Mouse (Mus musculus) heart, embryonic 12.5 days (tissue): Measurements from ENCODE around the gene Hamp. TPM values are rescaled to one million over a fixed set of nuclear protein-coding genes. Genes with fewer than 3 reads are reported as not detected.

Experiments
- ATAC-seq: fragments of 200-750 bp; cut with Nextera tagmentation; 2 replicates; pipeline ENCODE4 v1.8.0; 2017; ENCODE audit warnings: moderate TSS enrichment, moderate library complexity; ENCODE audit not compliant: insufficient number of reproducible peaks, low FRiP score
- H3K27ac ChIP-seq: fragments of 300-500 bp; sonication (generic); 2 replicates; pipeline ENCODE4 v1.5.1; 2016; ENCODE audit warnings: mild to moderate bottlenecking, moderate library complexity; ENCODE audit not compliant: poor library complexity, severe bottlenecking
- H3K27me3 ChIP-seq: fragments of 300-500 bp; sonication (generic); replicated peaks from 2 replicates; pipeline ENCODE4 v1.6.1; 2016; ENCODE audit warnings: mild to moderate bottlenecking, moderate library complexity
- H3K36me3 ChIP-seq: fragments of 300-500 bp; sonication (generic); 2 replicates; pipeline ENCODE4 v1.6.1; 2016; ENCODE audit warnings: mild to moderate bottlenecking, moderate library complexity
- H3K4me1 ChIP-seq: fragments of 300-500 bp; sonication (generic); replicated peaks from 2 replicates; pipeline ENCODE4 v1.6.1; 2016; ENCODE audit warnings: mild to moderate bottlenecking
- H3K4me2 ChIP-seq: fragments of 300-500 bp; sonication (generic); 2 replicates; pipeline ENCODE4 v1.6.1; 2016; ENCODE audit warnings: mild to moderate bottlenecking, moderate library complexity
- H3K4me3 ChIP-seq: fragments of 300-500 bp; sonication (generic); 2 replicates; pipeline ENCODE4 v1.5.1; 2016; ENCODE audit warnings: mild to moderate bottlenecking
- H3K9ac ChIP-seq: fragments of 300-500 bp; sonication (generic); 2 replicates; pipeline ENCODE4 v1.6.1; 2016; ENCODE audit warnings: mild to moderate bottlenecking, moderate library complexity
- H3K9me3 ChIP-seq: fragments of 300-500 bp; sonication (generic); replicated peaks from 2 replicates; pipeline ENCODE4 v1.6.1; 2016; ENCODE audit warnings: mild to moderate bottlenecking, moderate library complexity
- WGBS: fragments of 180-500 bp; shearing (Covaris S2); methylation state at CpG from one replicate; pipeline ENCODE4 v1.1.7; 2016; 5-methylcytosine and 5-hydroxymethylcytosine counted together
- polyA plus RNA-seq: library from polyadenylated mRNA; unstranded; fragments of >200 nt; fragmentation: Nextera tagmentation; extraction: Ambion mirVana; gene quantifications from 2 replicates; pipeline ENCODE4 v1.2.1, GENCODE M21; 2016

The Hamp gene
- polyA plus RNA-seq, 1 experiment from 2014 or later: not detected

DNA sequence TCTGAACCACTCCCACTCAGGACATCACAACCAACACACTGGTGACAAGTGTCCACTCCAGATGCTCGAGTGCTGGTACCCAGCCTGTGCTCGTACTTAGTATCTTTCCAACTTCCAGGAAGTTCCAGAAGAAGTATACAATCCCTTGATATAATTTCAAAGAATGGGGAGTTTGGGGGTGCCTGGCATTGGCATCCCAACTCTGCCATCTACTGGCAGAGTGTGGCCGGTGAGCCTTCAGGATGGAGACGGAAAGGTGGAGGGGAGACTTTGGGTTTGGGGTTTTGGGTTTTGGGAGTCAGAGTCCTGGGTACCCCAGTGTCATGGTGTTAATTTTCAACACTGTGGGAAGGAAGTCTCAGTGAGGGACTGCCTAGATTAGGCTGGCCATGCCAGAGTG, 39.8 kb downstream of the Hamp start:
- 43% methylated on average over 4 of the region's 4 CpGs for WGBS

DNA sequence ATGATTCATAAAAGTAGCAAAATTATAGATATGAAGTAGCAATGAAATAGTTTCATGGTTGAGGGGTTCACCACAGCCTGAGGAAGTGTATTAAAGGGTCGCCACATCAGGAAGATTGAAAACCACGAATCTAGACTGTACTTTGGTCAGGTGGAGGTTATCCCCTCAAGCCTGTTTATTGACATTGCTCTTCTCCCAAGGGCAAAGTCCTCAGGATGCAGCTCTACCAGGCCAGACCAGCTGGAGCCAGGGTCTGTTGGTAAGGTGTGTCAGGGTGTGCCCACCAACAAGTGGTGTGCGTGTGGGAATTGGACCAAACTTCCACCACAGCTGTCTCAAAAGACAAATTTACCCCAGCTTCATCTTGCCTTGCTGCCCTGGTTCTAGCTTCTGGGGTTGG, 48.6 kb downstream of the Hamp start:
- no peak overlapping the region for H3K9ac ChIP-seq
- WGBS: 87% methylated on average over 3 of the region's 3 CpGs
- no peaks in the 10 kb centered on the region for H3K36me3 ChIP-seq
- H3K4me1 ChIP-seq: no peaks in the 10 kb centered on the region
- H3K9me3 ChIP-seq: no peaks in the 10 kb centered on the region
- ATAC-seq: no peak
- no peak overlapping the region for H3K4me3 ChIP-seq
- no peak overlapping the region for H3K27ac ChIP-seq
- H3K4me2 ChIP-seq: no peak overlapping the region
- peaks cover 14% of the 10 kb centered on the region; the same call in 1 of the 2 replicates for H3K27me3 ChIP-seq

More for the DNA sequence above, 39.8 kb downstream of the Hamp start:
- Histone ChIP-seq H3K9ac (no peak overlapping the region), H3K27me3 (peaks cover 37% of the 10 kb centered on the region), H3K9me3 (no peaks in the 10 kb centered on the region), H3K36me3 (no peaks in the 10 kb centered on the region), H3K4me3 (no peak overlapping the region), H3K4me2 (no peak overlapping the region), H3K27ac (no peak overlapping the region), H3K4me1 (peaks cover 9% of the 10 kb centered on the region)
- ATAC-seq: no peak

DNA sequence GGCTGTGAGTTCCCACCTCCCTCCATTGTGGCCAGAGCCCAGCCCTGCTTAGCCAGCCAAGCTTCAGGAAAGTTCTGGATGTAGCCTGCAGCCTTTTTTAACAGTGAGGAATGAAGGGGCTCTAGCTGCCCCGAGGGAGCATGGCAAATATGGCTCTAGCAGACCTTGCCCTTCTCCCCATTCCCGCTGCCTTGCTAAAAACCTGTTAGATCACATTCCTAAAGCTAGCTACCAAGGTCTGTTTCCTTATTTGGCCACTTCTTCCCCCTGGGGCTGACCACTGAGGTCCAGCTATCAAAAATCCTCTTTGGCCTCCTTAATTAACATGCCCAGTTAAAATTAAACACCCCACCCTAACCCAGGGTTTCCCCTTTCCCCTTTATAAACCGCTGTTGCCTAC, 51.3 kb downstream of the Hamp start:
- no peak for ATAC-seq
- Histone ChIP-seq H3K4me3 (no peak overlapping the region), H3K4me2 (no peak overlapping the region), H3K9ac (no peak overlapping the region), H3K9me3 (no peaks in the 10 kb centered on the region), H3K4me1 (no peaks in the 10 kb centered on the region), H3K27ac (no peak overlapping the region), H3K36me3 (no peaks in the 10 kb centered on the region), H3K27me3 (0 out of 2 replicates have a peak, but pooled peaks cover 11% of the 10 kb centered on the region)
- 51% methylated on average over 3 of the region's 3 CpGs for WGBS

Other genes starting within 250 kb of the Hamp start
- gene 2200002J24Rik, start 245.1 kb downstream of the Hamp start, polyA plus RNA-seq: 1.2 and 1.5 TPM in 2 replicates
- gene Atp4a, start 231.8 kb downstream of the Hamp start, polyA plus RNA-seq: 0.78 and 0.98 TPM in 2 replicates
- 158 and 165 TPM in 2 replicates for gene Tmem147, start 214.5 kb downstream of the Hamp start, polyA plus RNA-seq
- gene Gapdhs, start 200.4 kb downstream of the Hamp start, polyA plus RNA-seq: not detected in 2 replicates
- gene Sbsn, start 192.6 kb downstream of the Hamp start, polyA plus RNA-seq: 0.58 and 0.72 TPM in 2 replicates
- gene Dmkn, start 180.3 kb downstream of the Hamp start, polyA plus RNA-seq: 1.1 TPM in 2 replicates
- gene Krtdap, start 156.1 kb downstream of the Hamp start, polyA plus RNA-seq: not detected in 2 replicates
- gene Ffar2, start 120.3 kb downstream of the Hamp start, polyA plus RNA-seq: not detected in 2 replicates
- gene Ffar3, start 87.9 kb downstream of the Hamp start, polyA plus RNA-seq: not detected in 2 replicates
- not detected in 2 replicates for gene Ffar1, start 82.5 kb downstream of the Hamp start, polyA plus RNA-seq
- not detected in 2 replicates for gene Cd22, start 63.7 kb downstream of the Hamp start, polyA plus RNA-seq
- gene Mag, start 29.2 kb downstream of the Hamp start, polyA plus RNA-seq: 0.18 TPM in 1 of 2 replicates, not detected in the other
- gene Hamp2, start 19.4 kb downstream of the Hamp start, polyA plus RNA-seq: not detected in 2 replicates
- gene Usf2, start 12.8 kb upstream of the Hamp start, polyA plus RNA-seq: 18.4 and 22.5 TPM in 2 replicates
- 13.1 and 13.8 TPM in 2 replicates for gene Lsr, start 29.4 kb upstream of the Hamp start, polyA plus RNA-seq
- 0.53 and 0.60 TPM in 2 replicates for gene Fam187b, start 29.8 kb upstream of the Hamp start, polyA plus RNA-seq
- 34.8 and 37.3 TPM in 2 replicates for gene Fxyd5, start 98.4 kb upstream of the Hamp start, polyA plus RNA-seq
- 1.4 and 1.7 TPM in 2 replicates for gene Fxyd7, start 107.4 kb upstream of the Hamp start, polyA plus RNA-seq
- 927 and 934 TPM in 2 replicates for gene Fxyd1, start 113.2 kb upstream of the Hamp start, polyA plus RNA-seq
- 0.14 TPM in 1 of 2 replicates, not detected in the other for gene Lgi4, start 115.3 kb upstream of the Hamp start, polyA plus RNA-seq
- 0.15 and 0.23 TPM in 2 replicates for gene Fxyd3, start 132.7 kb upstream of the Hamp start, polyA plus RNA-seq
- 1.9 and 2.0 TPM in 2 replicates for gene Hpn, start 171.3 kb upstream of the Hamp start, polyA plus RNA-seq
- 5.3 and 5.7 TPM in 2 replicates for gene Scn1b, start 183.0 kb upstream of the Hamp start, polyA plus RNA-seq
- 63.4 and 64.6 TPM in 2 replicates for gene Gramd1a, start 211.9 kb upstream of the Hamp start, polyA plus RNA-seq